Mouse (Mus musculus): ENCODE results near the gene Cox4i1. TPM values are rescaled to one million over a fixed set of nuclear protein-coding genes. Genes with fewer than 3 reads are reported as not detected.
A peak's percentile ranks its signal among the peaks of the same experiment; 100 is the strongest.

Gene Cox4i1
- total and polyA plus RNA-seq, 3 experiments, result 519 to 970 (median 711) TPM

DNA sequence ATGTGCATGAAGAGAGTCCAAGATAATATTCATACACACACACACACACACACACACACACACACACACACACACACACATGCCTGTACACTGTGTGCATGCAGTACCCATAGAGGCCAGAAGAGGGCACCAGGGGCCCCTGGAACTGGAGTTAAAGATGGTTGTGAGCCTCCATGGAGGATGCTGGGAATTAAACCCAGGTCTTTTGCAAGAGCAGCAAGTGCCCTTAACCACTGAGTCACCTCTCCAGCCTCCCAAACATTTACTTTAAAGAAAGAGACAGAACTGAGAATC, 29.9 kb downstream of the Cox4i1 start:
- no peak overlapping the region for H3K27ac ChIP-seq (ENCODE audit: insufficient read depth, low read depth)
- in situ Hi-C loops (cut with MboI; ENCODE audit: low pct_ligation_motif_present, low pct_unique_long_range_greater_than_20kb, low sequenced_read_pairs), result no loop called here
- H3K4me3 ChIP-seq (replicated peaks in 1 of 3; ENCODE audit: low read depth in 2 of 3, low read length in 2 of 3, poor library complexity in 1 of 3), result no peak overlapping the region
- no peak overlapping the region for H3K4me2 ChIP-seq (ENCODE audit: insufficient read depth, low read depth, poor library complexity, severe bottlenecking)
- no peak for DNase-seq (ENCODE audit: extremely low read depth)
- dilution Hi-C loops (cut with MboI; ENCODE audit: extremely low pct_ligation_motif_present, extremely low pct_unique_long_range_greater_than_20kb, low sequenced_read_pairs), result no loop called here
- H3K79me2 ChIP-seq (replicated peaks; ENCODE audit: control insufficient read depth, extremely low read depth, insufficient read depth, poor library complexity, severe bottlenecking), result no peaks in the 10 kb centered on the region
- peaks cover 12 to 41% of the 10 kb centered on the region in 2 experiments for H3K4me1 ChIP-seq (ENCODE audit: control insufficient read depth in 1 of 2, insufficient read depth in 2 of 2)
- peaks cover 23% of the 10 kb centered on the region for H3K27me3 ChIP-seq (replicated peaks)
- H3K9ac ChIP-seq (ENCODE audit: insufficient read depth, low read depth), result no peak overlapping the region
- no peak for TF ChIP-seq MEF2A (IDR thresholded peaks at IDR 0.05; ENCODE audit: borderline replicate concordance, low read depth, low read length)
- TF ChIP-seq SMC3 (IDR thresholded peaks at IDR 0.05; ENCODE audit: low read depth, low read length), result peak; percentile 45
- TF ChIP-seq CTCF (conservative IDR thresholded peaks at IDR 0.05 in 1 of 2, IDR thresholded peaks at IDR 0.05 in 1 of 2; ENCODE audit: low read depth in 2 of 2, low read length in 2 of 2), result peak; percentile 31 to 43; a peak in 3 of 4 replicates
- TF ChIP-seq RAD21 (IDR thresholded peaks at IDR 0.05; ENCODE audit: low read depth, low read length), result peak; percentile 21
- H3K9me3 ChIP-seq (replicated peaks; ENCODE audit: low read length), result peaks cover 7% of the 10 kb centered on the region
- H3K36me3 ChIP-seq (replicated peaks in 1 of 2; ENCODE audit: control insufficient read depth in 1 of 2, insufficient read depth in 1 of 2, low read length in 1 of 2), result no peaks in the 10 kb centered on the region

DNA sequence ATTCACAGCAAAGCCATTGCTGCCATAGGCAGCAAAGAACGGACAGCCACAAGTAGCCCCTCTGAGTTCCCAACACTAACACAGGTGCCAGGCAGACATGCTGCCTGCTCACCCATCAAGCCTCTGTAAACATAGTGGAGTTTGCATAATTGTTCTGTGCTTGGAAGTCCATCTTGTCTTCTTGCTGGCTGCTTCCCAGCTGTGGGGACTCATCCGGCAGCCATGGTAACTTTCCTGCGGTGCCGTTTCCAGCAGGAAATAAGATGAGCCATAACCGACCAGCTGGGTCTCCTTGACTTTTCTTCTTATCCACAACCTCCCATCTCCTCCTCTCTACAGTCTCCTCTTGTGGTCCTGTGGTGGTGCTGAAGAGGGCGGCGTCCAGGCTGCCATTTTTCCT, 30.4 kb downstream of the Cox4i1 start:
- Histone ChIP-seq H3K4me2 (ENCODE audit: insufficient read depth, low read depth, poor library complexity, severe bottlenecking) (no peak overlapping the region), H3K9me3 (replicated peaks; ENCODE audit: low read length) (peaks cover 7% of the 10 kb centered on the region), H3K79me2 (replicated peaks; ENCODE audit: control insufficient read depth, extremely low read depth, insufficient read depth, poor library complexity, severe bottlenecking) (no peaks in the 10 kb centered on the region), H3K4me3 (replicated peaks in 1 of 3; ENCODE audit: low read depth in 2 of 3, low read length in 2 of 3, poor library complexity in 1 of 3) (no peak overlapping the region), H3K36me3 (replicated peaks in 1 of 2; ENCODE audit: control insufficient read depth in 1 of 2, insufficient read depth in 1 of 2, low read length in 1 of 2) (no peaks in the 10 kb centered on the region), H3K27me3 (replicated peaks) (peaks cover 22% of the 10 kb centered on the region), H3K27ac (ENCODE audit: insufficient read depth, low read depth) (no peak overlapping the region), H3K9ac (ENCODE audit: insufficient read depth, low read depth) (no peak overlapping the region), H3K4me1 (ENCODE audit: control insufficient read depth in 1 of 2, insufficient read depth in 2 of 2) (peaks cover 12 to 42% of the 10 kb centered on the region in 2 experiments)
- in situ Hi-C loops (cut with MboI; ENCODE audit: low pct_ligation_motif_present, low pct_unique_long_range_greater_than_20kb, low sequenced_read_pairs) (no loop called here), dilution Hi-C loops (cut with MboI; ENCODE audit: extremely low pct_ligation_motif_present, extremely low pct_unique_long_range_greater_than_20kb, low sequenced_read_pairs) (no loop called here)
- no peak for DNase-seq (ENCODE audit: extremely low read depth)
- TF ChIP-seq USF1 (IDR thresholded peaks at IDR 0.05; ENCODE audit: low read depth, low read length), result no peak

DNA sequence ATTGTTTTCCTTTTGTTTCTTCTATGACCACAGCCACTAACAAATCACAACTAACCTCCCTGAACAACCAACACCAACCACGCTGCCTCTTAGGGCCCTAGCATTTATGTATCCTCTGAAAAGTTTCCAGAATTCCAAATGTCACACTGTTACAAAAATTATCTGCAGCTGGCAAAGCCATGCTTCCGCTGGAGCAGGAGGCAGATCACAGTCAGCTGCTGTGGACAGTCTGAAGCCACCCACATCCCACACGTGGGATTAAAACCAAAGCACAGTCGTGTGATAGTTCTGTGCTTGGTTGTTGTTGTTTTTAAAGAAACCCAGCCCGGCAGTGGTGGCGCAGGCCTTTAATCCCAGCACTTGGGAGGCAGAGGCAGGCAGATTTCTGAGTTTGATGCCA, 31.1 kb downstream of the Cox4i1 start:
- H3K27ac ChIP-seq (ENCODE audit: insufficient read depth, low read depth), result no peak overlapping the region
- peaks cover 12 to 46% of the 10 kb centered on the region in 2 experiments for H3K4me1 ChIP-seq (ENCODE audit: control insufficient read depth in 1 of 2, insufficient read depth in 2 of 2)
- dilution Hi-C loops (cut with MboI; ENCODE audit: extremely low pct_ligation_motif_present, extremely low pct_unique_long_range_greater_than_20kb, low sequenced_read_pairs) (no loop called here), in situ Hi-C loops (cut with MboI; ENCODE audit: low pct_ligation_motif_present, low pct_unique_long_range_greater_than_20kb, low sequenced_read_pairs) (no loop called here)
- H3K36me3 ChIP-seq (replicated peaks in 1 of 2; ENCODE audit: control insufficient read depth in 1 of 2, insufficient read depth in 1 of 2, low read length in 1 of 2), result no peaks in the 10 kb centered on the region
- H3K79me2 ChIP-seq (replicated peaks; ENCODE audit: control insufficient read depth, extremely low read depth, insufficient read depth, poor library complexity, severe bottlenecking), result no peaks in the 10 kb centered on the region
- H3K9ac ChIP-seq (ENCODE audit: insufficient read depth, low read depth), result no peak overlapping the region
- no peak overlapping the region for H3K4me3 ChIP-seq (replicated peaks in 1 of 3; ENCODE audit: low read depth in 2 of 3, low read length in 2 of 3, poor library complexity in 1 of 3)
- DNase-seq (ENCODE audit: extremely low read depth), result no peak
- TF ChIP-seq MAZ (IDR thresholded peaks at IDR 0.05; ENCODE audit: low read depth, low read length) (no peak), JUN (IDR thresholded peaks at IDR 0.05; ENCODE audit: insufficient read depth, low read depth, low read length) (no peak), E2F4 (IDR thresholded peaks at IDR 0.05; ENCODE audit: insufficient replicate concordance, low read depth, low read length) (no peak), NRF1 (IDR thresholded peaks at IDR 0.05; ENCODE audit: low read depth, low read length) (no peak), MYC (IDR thresholded peaks at IDR 0.05; ENCODE audit: low read depth, low read length) (no peak), NELFE (IDR thresholded peaks at IDR 0.05; ENCODE audit: low read depth, low read length) (no peak)
- H3K27me3 ChIP-seq (replicated peaks), result peaks cover 26% of the 10 kb centered on the region
- H3K9me3 ChIP-seq (replicated peaks; ENCODE audit: low read length), result peaks cover 7% of the 10 kb centered on the region
- no peak overlapping the region for H3K4me2 ChIP-seq (ENCODE audit: insufficient read depth, low read depth, poor library complexity, severe bottlenecking)
